Mouse (Mus musculus) stomach, postnatal 0 days (tissue): ENCODE results near the gene AW822073. TPM values are rescaled to one million over a fixed set of nuclear protein-coding genes. Genes with fewer than 3 reads are reported as not detected.

Experiments
- ATAC-seq: fragments of 200-750 bp; cut with Nextera tagmentation; 2 replicates; pipeline ENCODE4 v1.8.0; 2017; ENCODE audit not compliant: low FRiP score, low TSS enrichment
- DNase-seq: peaks from one replicate; pipeline ENCODE4 v3.0.0-alpha.2; 2016; ENCODE audit warnings: low spot score
- H3K27ac ChIP-seq: fragments of 300-500 bp; sonication (generic); replicated peaks from 2 replicates; pipeline ENCODE4 v1.5.1; 2014; ENCODE audit warnings: mild to moderate bottlenecking, control low read depth
- H3K27me3 ChIP-seq: fragments of 300-500 bp; sonication (generic); 2 replicates; pipeline ENCODE4 v1.6.1; 2014; ENCODE audit warnings: low read length; ENCODE audit not compliant: control insufficient read depth, insufficient read depth
- H3K36me3 ChIP-seq: fragments of 300-500 bp; sonication (generic); 2 replicates; pipeline ENCODE4 v1.6.1; 2014; ENCODE audit warnings: low read length, mixed read lengths; ENCODE audit not compliant: control insufficient read depth, insufficient read depth
- H3K4me1 ChIP-seq: fragments of 300-500 bp; sonication (generic); replicated peaks from 2 replicates; pipeline ENCODE4 v1.6.1; 2014; ENCODE audit warnings: antibody characterized with exemption; ENCODE audit not compliant: control insufficient read depth, insufficient read depth
- H3K4me2 ChIP-seq: fragments of 300-500 bp; sonication (generic); replicated peaks from 2 replicates; pipeline ENCODE4 v1.6.1; 2014; ENCODE audit warnings: low read depth, mild to moderate bottlenecking, control low read depth, moderate library complexity
- H3K4me3 ChIP-seq: fragments of 300-500 bp; sonication (generic); 2 replicates; pipeline ENCODE4 v1.5.1; 2014; ENCODE audit warnings: low read depth, low read length, control low read depth
- H3K9ac ChIP-seq: fragments of 300-500 bp; sonication (generic); 2 replicates; pipeline ENCODE4 v1.6.1; 2014; ENCODE audit warnings: mild to moderate bottlenecking, low read length, control low read depth, mixed read lengths
- H3K9me3 ChIP-seq: fragments of 300-500 bp; sonication (generic); 2 replicates; pipeline ENCODE4 v1.6.1; 2016; ENCODE audit warnings: low read length; ENCODE audit not compliant: control insufficient read depth
- CTCF ChIP-seq: IDR thresholded peaks from 2 replicates; pipeline ENCODE4 v1.5.1; 2016; ENCODE audit warnings: antibody characterized with exemption, low read depth, mild to moderate bottlenecking, moderate library complexity
- EP300 ChIP-seq: optimal IDR thresholded peaks from 2 replicates; pipeline ENCODE3; 2016; ENCODE audit warnings: antibody characterized with exemption
- WGBS: fragments of 180-500 bp; shearing (Covaris S2); extraction: QIAGEN DNeasy Blood & Tissue Kit; methylation state at CpG from one replicate; pipeline ENCODE4 v1.1.7; 2014; 5-methylcytosine and 5-hydroxymethylcytosine counted together
- polyA plus RNA-seq: library from polyadenylated mRNA; unstranded; fragments of >200 nt; fragmentation: Nextera tagmentation; extraction: Ambion mirVana; gene quantifications from 2 replicates; pipeline ENCODE4 v1.2.1, GENCODE M21; 2015

AW822073 gene
- polyA plus RNA-seq, 1 experiment from 2014 or later = not detected

DNA sequence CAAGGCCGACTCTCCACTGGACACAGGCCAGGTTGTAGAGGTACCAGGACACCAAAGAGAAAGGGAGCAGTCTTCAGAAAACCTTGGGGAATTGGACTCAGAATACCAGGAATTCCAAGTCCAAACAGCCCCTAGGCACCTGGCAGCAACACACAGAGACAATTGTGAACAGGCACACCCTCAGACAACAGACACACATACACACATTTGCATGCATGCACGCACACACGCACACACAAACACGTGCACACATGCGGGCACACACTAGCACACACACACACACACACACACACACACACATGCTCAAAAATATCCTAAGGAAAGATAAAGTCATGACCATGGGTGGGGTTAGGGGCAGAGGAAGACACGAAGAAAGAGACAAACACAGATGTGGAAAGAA is 4.0 kb downstream of the AW822073 start:
- 82% methylated on average over 6 of the region's 6 CpGs for WGBS
- no peak overlapping the region for H3K4me2 ChIP-seq
- no peak for TF ChIP-seq CTCF
- no peak for TF ChIP-seq EP300
- no peaks in the 10 kb centered on the region for H3K27me3 ChIP-seq
- H3K4me3 ChIP-seq = no peak overlapping the region
- no peaks in the 10 kb centered on the region; the same call in 1 of the 2 replicates for H3K9me3 ChIP-seq
- H3K36me3 ChIP-seq = no peaks in the 10 kb centered on the region
- no peak overlapping the region for H3K27ac ChIP-seq
- DNase-seq (peak; percentile 43), ATAC-seq (no peak)
- no peaks in the 10 kb centered on the region for H3K4me1 ChIP-seq
- H3K9ac ChIP-seq = no peak overlapping the region

GRCm38 (mm10) chr10:58217366-58217765 is 7.4 kb downstream of the AW822073 start:
- Histone ChIP-seq H3K27ac (no peak overlapping the region), H3K9ac (no peak overlapping the region), H3K4me2 (no peak overlapping the region), H3K9me3 (no peaks in the 10 kb centered on the region), H3K27me3 (no peaks in the 10 kb centered on the region), H3K36me3 (no peaks in the 10 kb centered on the region), H3K4me3 (no peak overlapping the region), H3K4me1 (no peaks in the 10 kb centered on the region)
- TF ChIP-seq EP300 = no peak
- no peak for TF ChIP-seq CTCF
- DNase-seq = no peak
- WGBS = 76% methylated on average over 3 of the region's 3 CpGs
- ATAC-seq = no peak

DNA sequence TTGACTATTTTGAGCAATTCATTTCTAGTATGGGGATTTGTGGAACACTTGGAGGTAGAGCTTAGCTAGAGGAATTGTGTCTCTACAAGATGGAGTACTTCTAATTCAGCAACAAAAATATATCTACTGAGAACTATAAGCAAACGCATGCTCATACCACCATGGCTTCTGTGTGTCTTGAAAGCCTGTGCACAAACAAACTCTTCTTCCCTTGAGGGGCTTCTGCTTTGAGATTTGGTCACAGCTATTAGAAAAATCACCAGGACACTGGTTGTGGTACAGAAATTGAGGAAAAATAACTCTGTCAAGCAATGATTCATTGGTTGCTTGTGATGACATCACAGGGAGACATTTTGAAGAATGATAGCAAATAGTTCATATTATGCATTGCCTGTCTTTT is 9.4 kb downstream of the AW822073 start:
- H3K27ac ChIP-seq = no peak overlapping the region
- no peaks in the 10 kb centered on the region for H3K4me1 ChIP-seq
- WGBS = 86% methylated on average over 1 of the region's 1 CpGs
- DNase-seq (no peak), ATAC-seq (no peak)
- H3K36me3 ChIP-seq = no peaks in the 10 kb centered on the region
- H3K9ac ChIP-seq = no peak overlapping the region
- no peak for TF ChIP-seq CTCF
- TF ChIP-seq EP300 = no peak
- H3K4me3 ChIP-seq = no peak overlapping the region
- no peaks in the 10 kb centered on the region for H3K9me3 ChIP-seq
- H3K27me3 ChIP-seq = no peaks in the 10 kb centered on the region
- no peak overlapping the region for H3K4me2 ChIP-seq

DNA sequence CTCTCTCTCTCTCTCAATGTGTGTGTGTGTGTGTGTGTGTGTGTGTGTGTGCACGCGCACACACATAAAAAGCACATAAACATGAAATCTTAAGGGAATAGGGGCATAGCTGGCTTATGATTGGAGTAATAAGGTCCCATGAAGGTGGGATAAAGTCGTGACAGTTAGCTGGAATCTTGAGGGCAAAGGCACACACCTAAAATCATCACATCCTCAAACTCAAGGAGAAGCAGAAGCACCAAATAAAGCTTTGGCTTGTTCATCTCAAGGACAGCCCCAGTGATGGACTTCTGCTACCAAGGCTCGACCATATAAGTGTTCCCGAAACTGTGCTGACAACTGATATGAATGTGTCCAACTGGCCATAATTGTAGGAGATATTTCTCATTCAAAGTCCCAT is 9.8 kb downstream of the AW822073 start:
- Histone ChIP-seq H3K9me3 (no peaks in the 10 kb centered on the region), H3K4me2 (no peak overlapping the region), H3K27me3 (no peaks in the 10 kb centered on the region), H3K4me3 (no peak overlapping the region), H3K9ac (no peak overlapping the region), H3K36me3 (no peaks in the 10 kb centered on the region), H3K4me1 (no peaks in the 10 kb centered on the region), H3K27ac (no peak overlapping the region)
- no peak for TF ChIP-seq EP300
- TF ChIP-seq CTCF = no peak
- DNase-seq = no peak
- 78% methylated on average over 5 of the region's 5 CpGs for WGBS
- ATAC-seq = no peak

DNA sequence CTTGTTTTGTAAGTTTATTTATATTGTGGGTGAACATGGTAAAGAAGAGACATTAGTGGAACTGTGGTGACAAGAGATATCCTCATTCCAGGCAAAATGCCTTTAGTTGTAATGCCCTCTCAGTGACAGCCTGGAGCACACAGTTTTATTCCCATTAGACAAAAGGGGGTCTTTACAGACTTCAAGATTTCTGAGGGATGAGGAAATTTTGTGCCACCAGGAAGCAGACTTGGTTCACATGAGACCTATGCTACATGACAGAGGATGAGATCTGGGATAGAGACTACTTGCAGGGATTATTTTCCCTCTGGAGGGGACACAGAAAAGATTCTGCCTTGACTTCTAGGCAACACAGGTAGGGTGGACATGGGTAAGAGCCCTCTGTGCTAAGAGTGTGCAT is 10.2 kb downstream of the AW822073 start:
- TF ChIP-seq CTCF (no peak), EP300 (no peak)
- no peaks in the 10 kb centered on the region for H3K27me3 ChIP-seq
- DNase-seq = no peak

GRCm38 (mm10) chr10:58212230-58212629 is 12.5 kb downstream of the AW822073 start:
- 79% methylated on average over 7 of the region's 7 CpGs for WGBS
- Histone ChIP-seq H3K27me3 (no peaks in the 10 kb centered on the region), H3K4me2 (no peak overlapping the region), H3K4me1 (no peaks in the 10 kb centered on the region), H3K4me3 (no peak overlapping the region), H3K27ac (no peak overlapping the region), H3K36me3 (no peaks in the 10 kb centered on the region), H3K9me3 (no peaks in the 10 kb centered on the region), H3K9ac (no peak overlapping the region)
- TF ChIP-seq CTCF (no peak), EP300 (no peak)
- ATAC-seq (no peak; the same call in 1 of the 2 replicates), DNase-seq (no peak)

More for the DNA sequence above, 10.2 kb downstream of the AW822073 start:
- H3K9me3 ChIP-seq = no peaks in the 10 kb centered on the region
- no peak overlapping the region for H3K4me2 ChIP-seq
- H3K27ac ChIP-seq = no peak overlapping the region
- no peaks in the 10 kb centered on the region for H3K36me3 ChIP-seq
- no peaks in the 10 kb centered on the region for H3K4me1 ChIP-seq
- no peak for ATAC-seq
- H3K9ac ChIP-seq = no peak overlapping the region
- H3K4me3 ChIP-seq = no peak overlapping the region
